Comparison of ENCODE assay signal across 11 mouse cellular contexts in the genomic region with DNA sequence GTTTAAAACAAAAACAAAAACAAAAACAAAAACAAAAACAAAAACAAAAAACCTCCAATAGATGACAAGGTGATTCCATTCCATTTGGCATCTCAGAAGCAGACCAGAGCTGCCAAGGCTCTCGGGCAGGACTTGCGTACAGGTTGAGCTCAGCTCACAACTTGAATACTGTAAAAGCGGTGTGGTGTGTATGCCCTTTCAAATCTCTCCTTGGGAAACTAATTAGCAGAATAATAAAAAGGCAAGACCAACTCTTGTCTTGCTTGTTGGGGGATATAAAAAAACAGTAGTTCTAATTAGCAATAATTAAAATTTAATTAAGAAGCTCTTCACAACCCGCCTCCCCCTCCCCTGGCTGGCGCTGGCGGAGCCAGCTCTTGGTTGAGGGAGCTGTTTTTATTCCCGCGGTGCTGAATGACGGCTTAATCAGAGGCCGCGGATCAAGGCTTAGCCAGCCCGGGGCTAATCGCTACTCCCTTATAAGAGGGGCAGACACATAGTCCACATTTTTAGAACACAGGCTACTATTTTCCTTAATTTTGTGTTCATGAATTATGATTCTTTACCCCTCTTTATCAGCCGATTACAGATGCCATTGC. TPM values are rescaled to one million over a fixed set of nuclear protein-coding genes. Genes with fewer than 3 reads are reported as not detected.
DNase-seq lines count a peak whose midpoint lies in the region; ATAC-seq lines count a peak whose summit lies in the region.
"Had no signal": no experiment of that assay in that cellular context is flagged by ENCODE, and none has a peak within 500 bp of the region (broad histone marks: within the 10 kb centered on the region; RNA-seq: fewer than 3 reads in every experiment).

No protein-coding gene starts in this region.

- intact Hi-C loops in left cerebral cortex, postnatal 36 days (cut with DNase I): no loop called here

- H3K4me2 ChIP-seq in hindbrain, embryonic 16.5 days (ENCODE audit: low read length): peak overlapping the region; percentile 50
- peak overlapping the region; percentile 49 for H3K4me2 ChIP-seq in neural tube, embryonic 15.5 days

- H3K9me3 ChIP-seq in hindbrain, embryonic 16.5 days (ENCODE audit: control insufficient read depth, low read length): no peaks in the 10 kb centered on the region
- H3K9me3 ChIP-seq in neural tube, embryonic 15.5 days (replicated peaks): no peaks in the 10 kb centered on the region

- no peak overlapping the region for H3K27ac ChIP-seq in hindbrain, embryonic 16.5 days (ENCODE audit: low read depth, low read length)
- H3K27ac ChIP-seq in neural tube, embryonic 15.5 days (replicated peaks): no peak overlapping the region

- H3K36me3 ChIP-seq in hindbrain, embryonic 16.5 days (ENCODE audit: control insufficient read depth, insufficient read depth, low read length): no peaks in the 10 kb centered on the region
- no peaks in the 10 kb centered on the region for H3K36me3 ChIP-seq in neural tube, embryonic 15.5 days

- peak; percentile 22 to 42 for DNase-seq in layer of hippocampus, postnatal 10 days (ENCODE audit: low spot score in 2 of 2)
- no peak for DNase-seq in layer of hippocampus, adult 8-10 months (ENCODE audit: low spot score in 2 of 2)
- DNase-seq in embryo, embryonic 11.5 days (ENCODE audit: low read depth, low spot score): peak; percentile 17
- no peak for DNase-seq in left cerebral cortex, postnatal 36 days (ENCODE audit: low spot score in 2 of 2)
- no peak for DNase-seq in gastrocnemius, postnatal 4 days (ENCODE audit: low spot score in 2 of 2)
- no peak for DNase-seq in gastrocnemius, postnatal 25 days
- DNase-seq: layer of hippocampus, postnatal 36 days; thymus, adult 2 months had no signal

- no peaks in the 10 kb centered on the region; the same call in none of the 2 replicates for H3K27me3 ChIP-seq in hindbrain, embryonic 16.5 days (replicated peaks; ENCODE audit: control insufficient read depth, insufficient read depth, low read length)
- H3K27me3 ChIP-seq in neural tube, embryonic 15.5 days (replicated peaks): peaks cover 13% of the 10 kb centered on the region

- peaks cover 5% of the 10 kb centered on the region for H3K4me1 ChIP-seq in hindbrain, embryonic 16.5 days (ENCODE audit: control insufficient read depth, insufficient read depth, low read depth, low read length)
- peaks cover 15% of the 10 kb centered on the region for H3K4me1 ChIP-seq in neural tube, embryonic 15.5 days

- H3K4me3 ChIP-seq in hindbrain, embryonic 16.5 days (ENCODE audit: low read length): peak overlapping the region; percentile 19; the same call in 1 of the 2 replicates
- H3K4me3 ChIP-seq in neural tube, embryonic 15.5 days (replicated peaks): no peak overlapping the region

- WGBS in hindbrain, embryonic 16.5 days: 4% methylated on average over 14 of the region's 14 CpGs
- 5% methylated on average over 14 of the region's 14 CpGs for WGBS in neural tube, embryonic 15.5 days

- H3K9ac ChIP-seq in hindbrain, embryonic 16.5 days (ENCODE audit: low read depth, low read length): no peak overlapping the region
- H3K9ac ChIP-seq in neural tube, embryonic 15.5 days (replicated peaks): no peak overlapping the region

- ATAC-seq in hindbrain, embryonic 16.5 days: peak; percentile 72; the same call in 1 of the 2 replicates
- no peak for ATAC-seq in neural tube, embryonic 15.5 days (ENCODE audit: low FRiP score)

RNA-seq across cellular contexts. Expression of gene Aldoart2, which starts 28.4 kb away (rescaled TPM):
- total RNA-seq in layer of hippocampus, postnatal 10 days (2021): under 1 TPM in 1 of 2 experiments, not detected in 1; 0.33 TPM
- under 1 TPM in 3 of 4 experiments, not detected in 1; 0.22 to 0.37 (median 0.25) TPM for total RNA-seq in layer of hippocampus, adult 8-10 months (2022)
- not detected in 2 replicates for polyA plus RNA-seq in hindbrain, embryonic 16.5 days (2015; fragmentation: Nextera tagmentation; extraction: Ambion mirVana)
- polyA plus RNA-seq in neural tube, embryonic 15.5 days (2015; fragmentation: Nextera tagmentation; extraction: Ambion mirVana): 0.09 and 0.14 TPM in 2 replicates
- not detected for total RNA-seq in left cerebral cortex, postnatal 36 days (2021)
- total RNA-seq in gastrocnemius, postnatal 4 days (2021): not detected
- total RNA-seq in gastrocnemius, postnatal 25 days (2021): under 1 TPM in 1 of 2 experiments, not detected in 1; 0.20 TPM
- total RNA-seq: granulocyte monocyte progenitor cell, adult 5-6 weeks had no signal

RNA-seq across cellular contexts. Expression of gene Nfkbia, which starts 44.2 kb away (rescaled TPM):
- total RNA-seq in layer of hippocampus, postnatal 10 days (2021): 10 to 100 TPM; 34.0 to 43.0 TPM
- total RNA-seq in layer of hippocampus, adult 8-10 months (2022): 10 to 100 TPM; 23.8 to 46.1 (median 33.3) TPM
- 62.3 and 64.3 TPM in 2 replicates for polyA plus RNA-seq in hindbrain, embryonic 16.5 days (2015; fragmentation: Nextera tagmentation; extraction: Ambion mirVana)
- polyA plus RNA-seq in neural tube, embryonic 15.5 days (2015; fragmentation: Nextera tagmentation; extraction: Ambion mirVana): 60.2 and 92.7 TPM in 2 replicates
- total RNA-seq in left cerebral cortex, postnatal 36 days (2021): 10 to 100 TPM; 27.5 to 33.9 TPM
- 10 to 100 TPM; 37.1 to 46.5 TPM for total RNA-seq in gastrocnemius, postnatal 4 days (2021)
- total RNA-seq in gastrocnemius, postnatal 25 days (2021): 10 to 100 TPM; 17.8 to 20.8 TPM

Comparison
In these comparisons a context has a peak if more than half of its experiments do, and no peak if none do; other contexts are left out.
1. DNase-seq: peak in layer of hippocampus, postnatal 10 days (2 of 2) and embryo, embryonic 11.5 days (single experiment); none in layer of hippocampus, adult 8-10 months (0 of 2), left cerebral cortex, postnatal 36 days (0 of 2), gastrocnemius, postnatal 4 days (0 of 2) and gastrocnemius, postnatal 25 days (single experiment).